Comparison of ENCODE assay signal across 13 mouse cellular contexts in the genomic region with DNA sequence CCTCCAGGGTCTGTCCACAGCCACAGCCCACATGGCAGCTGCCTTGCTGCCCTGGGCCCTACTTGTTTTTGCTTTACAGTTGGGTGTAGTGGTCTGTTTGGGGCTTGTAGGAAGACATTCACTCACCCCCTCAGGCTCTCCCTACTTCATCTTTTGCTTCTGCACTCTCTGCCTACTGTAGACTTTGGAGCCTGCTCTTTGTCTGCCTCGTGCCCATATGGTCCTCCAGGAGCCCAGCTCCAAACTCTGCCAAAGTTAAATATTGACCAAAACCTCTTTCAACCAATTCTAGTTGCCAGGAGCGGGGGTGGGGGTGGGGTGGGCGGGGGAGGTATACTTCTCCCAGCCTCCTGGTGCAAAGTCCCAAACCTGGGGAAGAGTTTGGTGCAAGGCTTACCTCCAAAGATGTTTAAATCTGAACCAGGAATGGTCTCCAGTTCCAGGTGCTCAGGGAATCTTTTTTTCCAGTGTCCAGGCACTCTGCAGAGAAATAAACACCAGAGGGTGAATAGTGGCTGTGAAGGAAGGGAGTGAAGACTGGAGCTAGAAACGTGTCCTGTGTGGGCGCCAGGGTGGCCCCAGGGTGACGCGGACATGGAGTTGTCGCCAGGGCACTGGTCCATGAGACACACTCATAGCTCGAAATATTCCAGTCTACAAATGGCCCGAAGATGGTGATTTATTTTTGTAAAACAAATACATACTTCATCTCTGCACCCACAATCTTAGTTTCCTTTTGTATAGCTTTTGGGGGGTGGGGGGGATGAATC. TPM values are rescaled to one million over a fixed set of nuclear protein-coding genes. Genes with fewer than 3 reads are reported as not detected.
A peak's percentile ranks its signal among the peaks of the same experiment; 100 is the strongest.
DNase-seq lines count a peak whose midpoint lies in the region; ATAC-seq and TF ChIP-seq lines count a peak whose summit lies in the region.
"Had no signal": no experiment of that assay in that cellular context is flagged by ENCODE, and none has a peak within 500 bp of the region (broad histone marks: within the 10 kb centered on the region; RNA-seq: fewer than 3 reads in every experiment).

No protein-coding gene starts in this region.

- WGBS in kidney, embryonic 14.5 days, result 12% methylated on average over 10 of the region's 10 CpGs

- TF ChIP-seq CTCF in embryonic fibroblast, embryonic 13.5 days (IDR thresholded peaks at IDR 0.05; ENCODE audit: borderline replicate concordance, insufficient read depth, low read length), result no peak

- H3K4me3 ChIP-seq in embryonic fibroblast, embryonic 13.5 days (ENCODE audit: insufficient read depth, low read length), result peak overlapping the region; percentile 24
- no peak overlapping the region for H3K4me3 ChIP-seq in kidney, embryonic 14.5 days (ENCODE audit: low read length)
- H3K4me3 ChIP-seq: limb, embryonic 13.5 days had no signal

- ATAC-seq in kidney, embryonic 14.5 days (ENCODE audit: low FRiP score, low TSS enrichment), result peak; percentile 2; the same call in 1 of the 2 replicates
- no peak for ATAC-seq in erythroid progenitor cell, adult 5-6 weeks (replicated peaks; ENCODE audit: low FRiP score, poor library complexity, severe bottlenecking)

- TF ChIP-seq POLR2A in embryonic fibroblast, embryonic 13.5 days (IDR thresholded peaks at IDR 0.05; ENCODE audit: low read depth, low read length), result no peak

- no peaks in the 10 kb centered on the region for H3K27me3 ChIP-seq in kidney, embryonic 14.5 days (ENCODE audit: control insufficient read depth, insufficient read depth, low read length)

- H3K36me3 ChIP-seq in kidney, embryonic 14.5 days (ENCODE audit: control insufficient read depth, insufficient read depth, low read length), result peaks cover 24% of the 10 kb centered on the region; the same call in 1 of the 2 replicates
- H3K36me3 ChIP-seq: limb, embryonic 13.5 days had no signal

- peak overlapping the region; percentile 67 for H3K27ac ChIP-seq in embryonic fibroblast, embryonic 13.5 days (ENCODE audit: insufficient read depth, low read length)
- H3K27ac ChIP-seq in kidney, embryonic 14.5 days (ENCODE audit: low read depth, low read length), result peak overlapping the region; percentile 94
- H3K27ac ChIP-seq: limb, embryonic 13.5 days had no signal

- DNase-seq in 3T3-L1 (ENCODE audit: low read depth, low spot score), result peak; percentile 49
- peak; percentile 46 for DNase-seq in neural tube, embryonic 10.5 days (ENCODE audit: extremely low spot score, low spot score)
- DNase-seq in testis, postnatal 10 days (ENCODE audit: low spot score), result no peak
- DNase-seq in urinary bladder, postnatal 36 days (ENCODE audit: low spot score in 2 of 2), result no peak
- DNase-seq: adrenal gland, postnatal 25 days; cerebellum, postnatal 10 days; gastrocnemius, postnatal 25 days; thymus, adult 18-20 months had no signal

- no peaks in the 10 kb centered on the region for H3K9me3 ChIP-seq in kidney, embryonic 14.5 days (ENCODE audit: control insufficient read depth, low read length)
- H3K9me3 ChIP-seq: limb, embryonic 13.5 days had no signal

- peak overlapping the region; percentile 27 for H3K4me2 ChIP-seq in kidney, embryonic 14.5 days (replicated peaks; ENCODE audit: low read depth, low read length)
- H3K4me2 ChIP-seq: limb, embryonic 13.5 days had no signal

- peak overlapping the region; percentile 40; the same call in 1 of the 2 replicates for H3K9ac ChIP-seq in kidney, embryonic 14.5 days (ENCODE audit: low read depth, low read length)
- H3K9ac ChIP-seq: limb, embryonic 13.5 days had no signal

- H3K4me1 ChIP-seq in embryonic fibroblast, embryonic 13.5 days (ENCODE audit: control insufficient read depth, insufficient read depth, low read length), result peaks cover 5% of the 10 kb centered on the region
- peaks cover 78% of the 10 kb centered on the region for H3K4me1 ChIP-seq in kidney, embryonic 14.5 days (ENCODE audit: control insufficient read depth, insufficient read depth, low read length)

RNA-seq across cellular contexts. Expression of gene 5730596B20Rik, which starts 6.2 kb away (rescaled TPM):
- polyA plus RNA-seq in embryonic fibroblast, embryonic 13.5 days (2011; ENCODE audit: insufficient read length, low read depth, missing spikeins), result 0.23 TPM in 1 of 2 replicates, not detected in the other
- polyA plus RNA-seq in kidney, embryonic 14.5 days (2014; fragmentation: Nextera tagmentation; extraction: Ambion mirVana), result 2.7 and 2.9 TPM in 2 replicates
- not detected in 2 replicates for total RNA-seq in erythroid progenitor cell, adult 5-6 weeks (2015; ENCODE audit: low replicate concordance)
- not detected in 2 replicates for total RNA-seq in erythroid progenitor cell, adult 5-6 weeks (2017; ENCODE audit: low replicate concordance)
- total RNA-seq: gastrocnemius, postnatal 25 days had no signal

RNA-seq across cellular contexts. Expression of gene Hoxa4, which starts 8.1 kb away (rescaled TPM):
- polyA plus RNA-seq in embryonic fibroblast, embryonic 13.5 days (2011; ENCODE audit: insufficient read length, low read depth, missing spikeins), result 3.0 and 4.2 TPM in 2 replicates
- 3.1 and 3.6 TPM in 2 replicates for polyA plus RNA-seq in kidney, embryonic 14.5 days (2014; fragmentation: Nextera tagmentation; extraction: Ambion mirVana)
- total RNA-seq in erythroid progenitor cell, adult 5-6 weeks (2015; ENCODE audit: low replicate concordance), result not detected in 2 replicates
- total RNA-seq in erythroid progenitor cell, adult 5-6 weeks (2017; ENCODE audit: low replicate concordance), result not detected in 2 replicates

RNA-seq across cellular contexts. Expression of gene Hoxa2, which starts 18.9 kb away (rescaled TPM):
- polyA plus RNA-seq in embryonic fibroblast, embryonic 13.5 days (2011; ENCODE audit: insufficient read length, low read depth, missing spikeins), result 4.3 and 4.8 TPM in 2 replicates
- 4.7 and 5.5 TPM in 2 replicates for polyA plus RNA-seq in kidney, embryonic 14.5 days (2014; fragmentation: Nextera tagmentation; extraction: Ambion mirVana)
- total RNA-seq in erythroid progenitor cell, adult 5-6 weeks (2015; ENCODE audit: low replicate concordance), result not detected in 2 replicates
- not detected in 2 replicates for total RNA-seq in erythroid progenitor cell, adult 5-6 weeks (2017; ENCODE audit: low replicate concordance)

RNA-seq across cellular contexts. Expression of gene Hoxa5, which starts 20.9 kb away (rescaled TPM):
- polyA plus RNA-seq in embryonic fibroblast, embryonic 13.5 days (2011; ENCODE audit: insufficient read length, low read depth, missing spikeins), result 11.9 and 18.6 TPM in 2 replicates
- polyA plus RNA-seq in kidney, embryonic 14.5 days (2014; fragmentation: Nextera tagmentation; extraction: Ambion mirVana), result 15.7 and 16.6 TPM in 2 replicates
- total RNA-seq in erythroid progenitor cell, adult 5-6 weeks (2015; ENCODE audit: low replicate concordance), result not detected in 2 replicates
- not detected in 2 replicates for total RNA-seq in erythroid progenitor cell, adult 5-6 weeks (2017; ENCODE audit: low replicate concordance)

RNA-seq across cellular contexts. Expression of gene Hoxa6, which starts 25.0 kb away (rescaled TPM):
- polyA plus RNA-seq in embryonic fibroblast, embryonic 13.5 days (2011; ENCODE audit: insufficient read length, low read depth, missing spikeins), result 2.8 and 4.2 TPM in 2 replicates
- 4.4 TPM in 2 replicates for polyA plus RNA-seq in kidney, embryonic 14.5 days (2014; fragmentation: Nextera tagmentation; extraction: Ambion mirVana)
- total RNA-seq in erythroid progenitor cell, adult 5-6 weeks (2015; ENCODE audit: low replicate concordance), result not detected in 2 replicates
- total RNA-seq in erythroid progenitor cell, adult 5-6 weeks (2017; ENCODE audit: low replicate concordance), result not detected in 2 replicates
- total RNA-seq: ES-E14 had no signal

Comparison
In these comparisons a context has a peak if more than half of its experiments do, and no peak if none do; other contexts are left out.
1. DNase-seq: peak in 3T3-L1 (single experiment) and neural tube, embryonic 10.5 days (single experiment); none in testis, postnatal 10 days (single experiment) and urinary bladder, postnatal 36 days (0 of 2).